In genomic region chr1:186399762-186400161, GRCm38 (mm10) we compare ENCODE assay signal across 9 mouse cellular contexts.
DNase-seq lines count a peak whose midpoint lies in the region; ATAC-seq and TF ChIP-seq lines count a peak whose summit lies in the region.
"Had no signal": no experiment of that assay in that cellular context is flagged by ENCODE, and none has a peak within 500 bp of the region (broad histone marks: within the 10 kb centered on the region; RNA-seq: fewer than 3 reads in every experiment).

No protein-coding gene starts in this region.

- peak overlapping the region; percentile 26; the same call in 1 of the 2 replicates for H3K27ac ChIP-seq in stomach, embryonic 15.5 days
- H3K27ac ChIP-seq in stomach, postnatal 0 days (replicated peaks) = no peak overlapping the region
- H3K27ac ChIP-seq: embryonic facial prominence, embryonic 13.5 days had no signal

- DNase-seq in embryo, embryonic 11 days = peak; percentile 22
- DNase-seq in embryo, embryonic 9.5 days (ENCODE audit: extremely low spot score) = no peak
- DNase-seq in stomach, postnatal 0 days (ENCODE audit: low spot score) = no peak
- DNase-seq in heart, postnatal 25 days (ENCODE audit: low spot score) = peak; percentile 52
- DNase-seq in urinary bladder, postnatal 36 days (ENCODE audit: low spot score in 2 of 2) = peak; percentile 19
- no peak for DNase-seq in layer of hippocampus, postnatal 36 days
- no peak for DNase-seq in kidney, postnatal 25 days

- TF ChIP-seq CTCF in stomach, postnatal 0 days (IDR thresholded peaks at IDR 0.05; ENCODE audit: low read depth) = no peak

- no peak for TF ChIP-seq EP300 in stomach, postnatal 0 days (optimal IDR thresholded peaks at IDR 0.05)

- no peaks in the 10 kb centered on the region for H3K9me3 ChIP-seq in stomach, embryonic 15.5 days
- H3K9me3 ChIP-seq in stomach, postnatal 0 days (ENCODE audit: control insufficient read depth, low read length) = no peaks in the 10 kb centered on the region
- H3K9me3 ChIP-seq: embryonic facial prominence, embryonic 13.5 days had no signal

- intact Hi-C loops in heart, postnatal 25 days (cut with DNase I) = loop anchor here (10.0 kb wide), 1 partner anchor 215 kb away; no protein-coding TSS in a partner anchor

- no peak overlapping the region for H3K9ac ChIP-seq in stomach, embryonic 15.5 days
- H3K9ac ChIP-seq in stomach, postnatal 0 days (ENCODE audit: low read length) = no peak overlapping the region
- H3K9ac ChIP-seq: embryonic facial prominence, embryonic 13.5 days had no signal

- ATAC-seq in stomach, embryonic 15.5 days (ENCODE audit: insufficient read depth, low FRiP score, low read depth) = no peak; the same call in 1 of the 2 replicates
- no peak for ATAC-seq in stomach, postnatal 0 days (ENCODE audit: low FRiP score, low TSS enrichment)

- no peaks in the 10 kb centered on the region for H3K36me3 ChIP-seq in stomach, embryonic 15.5 days
- H3K36me3 ChIP-seq in stomach, postnatal 0 days (ENCODE audit: control insufficient read depth, insufficient read depth, low read length) = no peaks in the 10 kb centered on the region
- H3K36me3 ChIP-seq: embryonic facial prominence, embryonic 13.5 days had no signal

- H3K27me3 ChIP-seq in stomach, embryonic 15.5 days (replicated peaks) = no peaks in the 10 kb centered on the region
- H3K27me3 ChIP-seq in stomach, postnatal 0 days (ENCODE audit: control insufficient read depth, insufficient read depth, low read length) = no peaks in the 10 kb centered on the region
- H3K27me3 ChIP-seq: embryonic facial prominence, embryonic 13.5 days had no signal

- H3K4me1 ChIP-seq in stomach, embryonic 15.5 days = no peaks in the 10 kb centered on the region
- H3K4me1 ChIP-seq in stomach, postnatal 0 days (replicated peaks; ENCODE audit: control insufficient read depth, insufficient read depth) = no peaks in the 10 kb centered on the region

- no peak overlapping the region for H3K4me2 ChIP-seq in stomach, embryonic 15.5 days
- no peak overlapping the region for H3K4me2 ChIP-seq in stomach, postnatal 0 days (replicated peaks; ENCODE audit: low read depth)
- H3K4me2 ChIP-seq: embryonic facial prominence, embryonic 13.5 days had no signal

- 10% methylated on average over 8 of the region's 8 CpGs for WGBS in stomach, embryonic 15.5 days
- WGBS in stomach, postnatal 0 days = 12% methylated on average over 8 of the region's 8 CpGs

- no peak overlapping the region for H3K4me3 ChIP-seq in stomach, embryonic 15.5 days (replicated peaks)
- no peak overlapping the region for H3K4me3 ChIP-seq in stomach, postnatal 0 days (ENCODE audit: low read depth, low read length)
- H3K4me3 ChIP-seq: embryonic facial prominence, embryonic 13.5 days had no signal

Comparison
In these comparisons a context has a peak if more than half of its experiments do, and no peak if none do; other contexts are left out.
1. DNase-seq: peak in embryo, embryonic 11 days (single experiment), heart, postnatal 25 days (single experiment) and urinary bladder, postnatal 36 days (2 of 2); none in embryo, embryonic 9.5 days (single experiment), stomach, postnatal 0 days (single experiment), layer of hippocampus, postnatal 36 days (0 of 2) and kidney, postnatal 25 days (0 of 2).